Mouse (Mus musculus): ENCODE measurements at regions not wholly inside any gene's neighbourhood (a gene's known extent, or its start where the extent isn't known, plus 50 kb on each side); places are given as distances from the start of the nearest gene placed in this dataset.

DNA sequence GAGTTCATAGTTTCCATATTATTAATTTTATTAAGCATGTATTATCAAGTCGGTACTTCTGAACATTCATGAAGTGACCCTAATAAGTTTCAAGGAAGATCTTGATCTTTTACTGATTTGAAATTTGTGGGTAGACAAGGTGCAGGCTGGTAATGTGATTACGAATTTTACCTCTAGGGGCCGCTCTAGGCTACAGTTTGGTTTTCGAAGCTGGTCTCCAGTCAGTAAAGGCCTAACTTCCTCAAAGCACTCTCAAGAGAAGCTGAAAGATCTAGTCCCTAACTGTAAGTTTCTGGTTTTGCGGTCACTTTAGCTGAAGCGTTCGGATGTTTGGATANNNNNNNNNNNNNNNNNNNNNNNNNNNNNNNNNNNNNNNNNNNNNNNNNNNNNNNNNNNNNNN is 408.1 kb upstream of the Frg1 start:
- Histone ChIP-seq H3K9ac (ENCODE audit: insufficient read depth, low read depth) (no peak overlapping the region), H3K4me2 (ENCODE audit: insufficient read depth, low read depth, poor library complexity, severe bottlenecking) (no peak overlapping the region), H3K36me3 (replicated peaks in 1 of 2; ENCODE audit: control insufficient read depth in 1 of 2, insufficient read depth in 1 of 2, low read length in 1 of 2) (no peaks in the 10 kb centered on the region), H3K9me3 (replicated peaks; ENCODE audit: low read length) (no peaks in the 10 kb centered on the region), H3K4me1 (ENCODE audit: control insufficient read depth in 1 of 2, insufficient read depth in 2 of 2) (peaks cover 0 to 11% of the 10 kb centered on the region in 2 experiments; a peak in 2 of 4 replicates), H3K27me3 (replicated peaks) (no peaks in the 10 kb centered on the region), H3K79me2 (replicated peaks; ENCODE audit: control insufficient read depth, extremely low read depth, insufficient read depth, poor library complexity, severe bottlenecking) (no peaks in the 10 kb centered on the region), H3K4me3 (replicated peaks in 1 of 3; ENCODE audit: low read depth in 2 of 3, low read length in 2 of 3, poor library complexity in 1 of 3) (no peak overlapping the region), H3K27ac (ENCODE audit: insufficient read depth, low read depth) (no peak overlapping the region)
- in situ Hi-C loops (cut with MboI; ENCODE audit: low pct_ligation_motif_present, low pct_unique_long_range_greater_than_20kb, low sequenced_read_pairs): no loop called here
- TF ChIP-seq RAD21 (IDR thresholded peaks at IDR 0.05; ENCODE audit: low read depth, low read length): peak; percentile 72
- TF ChIP-seq CHD1 (IDR thresholded peaks at IDR 0.05; ENCODE audit: low read depth, low read length): no peak
- no peak for TF ChIP-seq MAFK (IDR thresholded peaks at IDR 0.05; ENCODE audit: insufficient replicate concordance, low read length)
- no peak for TF ChIP-seq EP300 (IDR thresholded peaks at IDR 0.05; ENCODE audit: low read length)
- TF ChIP-seq SMC3 (IDR thresholded peaks at IDR 0.05; ENCODE audit: low read depth, low read length): peak; percentile 37
- TF ChIP-seq CTCF (conservative IDR thresholded peaks at IDR 0.05 in 1 of 2, IDR thresholded peaks at IDR 0.05 in 1 of 2; ENCODE audit: low read depth in 2 of 2, low read length in 2 of 2): peak; percentile 49 to 55; a peak in 3 of 4 replicates
- dilution Hi-C loops (cut with MboI; ENCODE audit: extremely low pct_ligation_motif_present, extremely low pct_unique_long_range_greater_than_20kb, low sequenced_read_pairs): no loop called here
- peak; percentile 71 for DNase-seq (ENCODE audit: extremely low read depth)

DNA sequence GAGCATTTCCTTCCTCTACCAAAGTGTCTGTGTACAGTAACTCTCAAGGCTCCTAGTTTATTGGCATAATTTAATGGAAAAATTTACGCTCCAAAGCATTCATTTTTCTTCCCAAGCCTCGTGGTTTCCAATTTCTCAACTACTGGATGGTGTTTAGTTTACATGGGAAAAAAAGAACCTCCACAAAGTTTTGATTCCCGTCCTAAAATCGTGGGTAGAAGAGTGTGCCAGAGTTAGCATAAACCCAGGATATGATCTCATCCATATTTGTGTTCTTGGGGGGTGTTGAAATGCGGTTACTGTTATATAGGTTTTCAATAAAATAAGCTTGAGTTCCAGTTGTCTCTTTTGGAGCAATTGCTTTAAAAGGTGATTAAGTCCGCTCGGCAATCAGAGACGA is 406.2 kb upstream of the Frg1 start:
- Histone ChIP-seq H3K36me3 (replicated peaks in 1 of 2; ENCODE audit: control insufficient read depth in 1 of 2, insufficient read depth in 1 of 2, low read length in 1 of 2) (no peaks in the 10 kb centered on the region), H3K4me1 (ENCODE audit: control insufficient read depth in 1 of 2, insufficient read depth in 2 of 2) (peaks cover 0 to 11% of the 10 kb centered on the region in 2 experiments; a peak in 2 of 4 replicates), H3K9ac (ENCODE audit: insufficient read depth, low read depth) (no peak overlapping the region), H3K4me2 (ENCODE audit: insufficient read depth, low read depth, poor library complexity, severe bottlenecking) (no peak overlapping the region), H3K27me3 (replicated peaks) (no peaks in the 10 kb centered on the region), H3K79me2 (replicated peaks; ENCODE audit: control insufficient read depth, extremely low read depth, insufficient read depth, poor library complexity, severe bottlenecking) (no peaks in the 10 kb centered on the region), H3K4me3 (replicated peaks in 1 of 3; ENCODE audit: low read depth in 2 of 3, low read length in 2 of 3, poor library complexity in 1 of 3) (no peak overlapping the region), H3K9me3 (replicated peaks; ENCODE audit: low read length) (no peaks in the 10 kb centered on the region), H3K27ac (ENCODE audit: insufficient read depth, low read depth) (no peak overlapping the region)
- dilution Hi-C loops (cut with MboI; ENCODE audit: extremely low pct_ligation_motif_present, extremely low pct_unique_long_range_greater_than_20kb, low sequenced_read_pairs) (no loop called here), in situ Hi-C loops (cut with MboI; ENCODE audit: low pct_ligation_motif_present, low pct_unique_long_range_greater_than_20kb, low sequenced_read_pairs) (no loop called here)
- TF ChIP-seq SIN3A (IDR thresholded peaks at IDR 0.05; ENCODE audit: low read length): no peak
- TF ChIP-seq MAFK (IDR thresholded peaks at IDR 0.05; ENCODE audit: insufficient replicate concordance, low read length): no peak
- no peak for TF ChIP-seq HCFC1 (IDR thresholded peaks at IDR 0.05; ENCODE audit: low read depth, low read length)
- DNase-seq (ENCODE audit: extremely low read depth): no peak

DNA sequence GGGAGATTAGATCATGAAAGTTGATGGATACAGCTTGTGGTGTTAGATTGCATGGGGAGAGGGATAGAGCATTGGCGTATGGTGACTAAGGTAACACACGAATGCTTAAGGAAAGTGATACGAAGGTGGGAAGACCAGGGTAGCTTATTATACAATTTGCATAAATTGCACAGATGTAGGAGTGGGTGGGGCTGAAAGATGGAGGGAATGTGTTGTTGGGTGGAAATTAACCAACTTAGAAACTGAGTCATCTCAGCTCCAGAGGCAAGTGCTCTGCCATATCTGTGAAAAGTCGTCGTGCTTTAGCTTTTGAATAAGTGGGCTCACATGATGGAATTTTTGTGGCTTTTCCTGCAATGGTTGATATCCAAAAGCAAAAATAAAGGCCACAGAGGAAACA is 404.8 kb upstream of the Frg1 start:
- DNase-seq (ENCODE audit: extremely low read depth): no peak
- H3K4me2 ChIP-seq (ENCODE audit: insufficient read depth, low read depth, poor library complexity, severe bottlenecking): no peak overlapping the region
- no peaks in the 10 kb centered on the region for H3K36me3 ChIP-seq (replicated peaks in 1 of 2; ENCODE audit: control insufficient read depth in 1 of 2, insufficient read depth in 1 of 2, low read length in 1 of 2)
- H3K4me1 ChIP-seq (ENCODE audit: control insufficient read depth in 1 of 2, insufficient read depth in 2 of 2): peaks cover 0 to 11% of the 10 kb centered on the region in 2 experiments; a peak in 2 of 4 replicates
- in situ Hi-C loops (cut with MboI; ENCODE audit: low pct_ligation_motif_present, low pct_unique_long_range_greater_than_20kb, low sequenced_read_pairs) (no loop called here), dilution Hi-C loops (cut with MboI; ENCODE audit: extremely low pct_ligation_motif_present, extremely low pct_unique_long_range_greater_than_20kb, low sequenced_read_pairs) (no loop called here)
- H3K4me3 ChIP-seq (replicated peaks in 1 of 3; ENCODE audit: low read depth in 2 of 3, low read length in 2 of 3, poor library complexity in 1 of 3): no peak overlapping the region
- H3K27me3 ChIP-seq (replicated peaks): no peaks in the 10 kb centered on the region
- H3K9ac ChIP-seq (ENCODE audit: insufficient read depth, low read depth): no peak overlapping the region
- no peaks in the 10 kb centered on the region for H3K79me2 ChIP-seq (replicated peaks; ENCODE audit: control insufficient read depth, extremely low read depth, insufficient read depth, poor library complexity, severe bottlenecking)
- H3K27ac ChIP-seq (ENCODE audit: insufficient read depth, low read depth): no peak overlapping the region
- H3K9me3 ChIP-seq (replicated peaks; ENCODE audit: low read length): no peaks in the 10 kb centered on the region
- TF ChIP-seq MAFK (IDR thresholded peaks at IDR 0.05; ENCODE audit: insufficient replicate concordance, low read length): no peak
- no peak for TF ChIP-seq EP300 (IDR thresholded peaks at IDR 0.05; ENCODE audit: low read length)

All from CH12.LX (cell line).